Mouse (Mus musculus) G1E-ER4 (cell line): ENCODE data around the gene Abhd17c. TPM values are rescaled to one million over a fixed set of nuclear protein-coding genes. Genes with fewer than 3 reads are reported as not detected.
A peak's percentile ranks its signal among the peaks of the same experiment; 100 is the strongest.

ENCODE experiments used
- GATA1 ChIP-seq: IDR thresholded peaks from one replicate; pipeline ENCODE4 v1.8.0; 2012; ENCODE audit warnings: low read length, inconsistent platforms
- polyA plus RNA-seq: library from polyadenylated mRNA; stranded (reverse); fragments of >175 nt; gene quantifications from 2 replicates; pipeline ENCODE4 v1.2.3, GENCODE M21; 2012

Gene Abhd17c
- polyA plus RNA-seq, 1 experiment: 40.3 TPM

DNA sequence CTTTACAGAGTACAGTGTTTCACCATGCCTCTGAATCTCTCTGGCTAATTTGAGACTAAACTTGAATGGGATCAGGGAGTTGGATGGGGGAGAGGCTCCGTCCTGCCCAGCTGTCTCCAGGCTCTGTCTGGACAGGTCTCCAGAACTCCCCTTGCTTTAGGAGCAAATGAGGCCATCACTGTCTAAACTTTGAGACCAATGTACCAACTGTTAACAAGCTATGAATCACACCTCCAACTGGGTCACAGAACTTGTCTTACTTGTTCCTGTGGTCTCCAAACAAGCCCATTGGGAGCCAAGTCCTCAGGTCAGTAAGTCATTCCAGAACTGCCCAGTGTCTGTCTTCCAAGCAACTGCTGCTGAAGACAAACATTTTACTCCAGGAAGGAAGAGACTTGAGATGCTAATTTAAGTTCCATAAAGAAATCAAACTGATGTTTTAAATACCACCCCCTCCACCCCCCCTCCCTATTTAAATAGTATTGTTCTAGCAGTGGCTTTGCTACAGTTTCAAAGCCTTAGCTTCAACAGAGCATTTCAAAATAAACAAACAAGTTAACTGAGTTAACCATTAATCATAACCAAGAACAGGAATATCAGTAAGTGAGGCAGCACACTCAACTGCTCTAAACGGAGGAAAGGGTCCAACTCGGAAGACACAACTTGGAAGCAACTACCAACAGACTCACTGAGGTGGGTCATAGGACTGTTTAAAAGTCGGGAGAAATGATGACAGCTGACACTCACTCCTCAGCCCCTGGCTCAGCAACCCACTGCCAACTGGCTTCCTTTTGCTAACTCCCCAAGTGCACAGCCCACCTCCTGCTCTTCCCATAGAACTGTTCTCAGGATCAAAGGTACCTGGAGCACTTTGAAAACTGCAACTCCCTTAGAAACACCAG, 15.6 kb downstream of the Abhd17c start:
- TF ChIP-seq GATA1: no peak

DNA sequence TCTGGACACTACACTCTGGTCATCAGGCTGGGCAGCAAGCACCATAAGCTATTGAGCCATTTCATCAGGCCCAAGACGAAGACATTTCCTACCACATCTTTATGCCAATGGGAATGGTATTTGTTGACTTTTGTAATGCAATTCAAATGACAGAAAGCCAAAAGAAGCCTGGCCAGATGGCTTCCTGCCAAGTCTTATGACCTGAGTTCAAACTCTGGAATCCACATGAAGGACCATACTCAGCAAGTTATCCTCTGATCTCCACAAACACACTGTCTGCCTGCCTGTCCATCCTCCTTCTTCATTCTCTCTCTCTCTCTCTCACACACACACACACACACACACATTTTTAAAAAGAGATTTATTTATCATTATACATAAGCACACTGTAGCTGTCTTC, 19.0 kb downstream of the Abhd17c start:
- no peak for TF ChIP-seq GATA1

DNA sequence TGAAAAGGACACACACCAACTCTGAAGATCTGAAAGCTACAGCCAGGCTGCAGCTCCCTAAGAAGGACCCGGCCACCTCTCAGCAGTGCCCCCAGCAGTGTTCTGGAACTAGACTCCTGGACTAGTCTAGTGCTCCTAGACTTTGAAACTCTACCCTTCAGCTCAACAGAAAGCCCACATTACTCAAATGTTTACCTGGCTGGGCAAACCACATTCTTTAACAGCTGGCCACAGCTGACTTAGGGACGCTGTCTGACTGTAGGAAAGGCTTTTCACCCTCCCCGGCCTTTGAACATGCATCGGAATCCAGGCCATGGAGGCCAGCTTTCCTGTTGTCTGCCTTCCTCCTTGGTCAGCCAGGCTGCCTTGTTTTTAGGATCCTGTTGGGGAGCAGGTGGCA, 20.0 kb downstream of the Abhd17c start:
- TF ChIP-seq GATA1: no peak

DNA sequence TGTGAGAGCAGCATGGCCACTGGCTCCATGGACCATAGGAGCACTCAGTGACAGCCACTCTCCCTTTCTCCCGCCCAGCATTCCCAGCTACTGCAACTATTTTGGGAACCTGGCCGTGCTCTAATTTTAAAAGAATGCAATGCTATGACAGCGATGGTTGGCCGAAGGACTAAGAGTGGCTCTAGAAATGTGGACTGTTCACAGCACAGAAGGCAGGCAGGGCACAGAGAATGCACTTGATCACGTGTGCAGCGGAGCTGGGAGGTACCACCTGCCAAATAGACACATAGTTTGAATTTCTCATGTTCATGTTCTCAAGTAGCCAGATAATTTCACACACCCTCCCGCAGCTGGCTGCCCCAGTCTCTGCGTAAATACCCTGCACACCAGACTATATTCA, 23.0 kb downstream of the Abhd17c start:
- TF ChIP-seq GATA1: no peak

DNA sequence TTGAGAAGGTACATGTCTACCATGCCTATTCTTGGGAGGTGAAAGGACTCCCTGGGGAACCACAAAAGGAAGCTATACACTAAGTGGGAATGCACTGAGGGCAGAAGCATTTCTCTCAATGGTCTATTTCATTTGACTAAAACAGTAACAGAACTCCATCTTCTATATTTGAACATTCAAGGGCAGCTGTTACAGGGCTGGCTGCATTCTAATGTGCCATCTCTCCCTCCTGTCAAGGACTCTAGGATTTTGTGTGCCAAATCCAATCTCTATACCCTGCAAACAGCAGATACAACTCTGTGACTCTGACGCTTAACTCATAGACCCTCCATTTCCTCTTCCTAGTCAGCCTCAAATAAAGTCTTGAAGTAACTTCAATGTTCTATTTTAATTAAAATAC, 26.0 kb downstream of the Abhd17c start:
- TF ChIP-seq GATA1: no peak

DNA sequence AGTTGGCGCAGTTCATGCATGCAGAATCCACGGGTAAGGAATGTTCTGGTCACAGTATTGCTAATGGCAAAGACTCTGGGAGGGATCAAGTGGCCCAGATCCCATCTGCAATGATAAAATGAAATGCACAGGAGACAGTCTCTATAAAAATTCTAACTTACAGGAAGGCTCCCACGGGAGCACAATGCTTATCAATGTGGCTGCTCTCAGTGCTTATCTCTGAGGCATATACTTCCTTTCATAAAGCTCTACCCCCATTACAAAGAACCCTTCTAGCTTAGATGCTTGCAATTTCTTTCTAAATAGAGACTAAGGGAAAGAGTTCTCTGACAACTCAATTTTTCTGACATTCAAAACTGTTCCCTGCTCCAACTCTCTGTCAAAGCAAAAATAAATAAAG, 29.9 kb downstream of the Abhd17c start:
- peak; percentile 76 for TF ChIP-seq GATA1

DNA sequence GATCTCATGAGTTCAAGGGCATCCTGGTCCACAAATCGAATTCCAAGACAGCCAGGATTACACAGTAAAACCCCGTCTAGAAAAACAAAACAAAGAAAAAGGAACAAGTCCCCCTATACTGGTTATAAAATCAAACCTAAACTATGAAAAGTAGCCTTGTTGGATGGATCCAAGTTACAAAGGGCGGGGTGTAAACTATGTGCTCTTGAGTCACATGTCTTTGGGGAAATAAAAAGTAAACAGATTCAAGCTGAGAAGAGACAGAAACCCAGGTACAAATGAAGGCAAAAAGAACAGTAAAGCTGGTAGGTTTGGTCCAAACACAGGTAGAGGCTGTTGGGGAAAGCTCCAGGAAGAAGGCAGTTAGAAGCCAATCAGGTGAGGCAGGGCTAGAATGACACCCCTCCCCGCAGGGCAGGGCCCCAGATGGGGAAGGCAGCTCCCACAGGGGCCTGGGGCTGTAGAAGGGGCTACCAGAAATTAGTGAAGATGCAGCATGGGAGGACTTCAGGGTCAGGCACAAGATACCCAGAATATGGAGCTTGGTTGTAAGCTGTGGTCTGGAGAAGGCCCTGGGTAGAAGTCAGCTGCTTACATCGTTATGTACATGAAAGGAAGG, 31.4 kb downstream of the Abhd17c start:
- no peak for TF ChIP-seq GATA1

DNA sequence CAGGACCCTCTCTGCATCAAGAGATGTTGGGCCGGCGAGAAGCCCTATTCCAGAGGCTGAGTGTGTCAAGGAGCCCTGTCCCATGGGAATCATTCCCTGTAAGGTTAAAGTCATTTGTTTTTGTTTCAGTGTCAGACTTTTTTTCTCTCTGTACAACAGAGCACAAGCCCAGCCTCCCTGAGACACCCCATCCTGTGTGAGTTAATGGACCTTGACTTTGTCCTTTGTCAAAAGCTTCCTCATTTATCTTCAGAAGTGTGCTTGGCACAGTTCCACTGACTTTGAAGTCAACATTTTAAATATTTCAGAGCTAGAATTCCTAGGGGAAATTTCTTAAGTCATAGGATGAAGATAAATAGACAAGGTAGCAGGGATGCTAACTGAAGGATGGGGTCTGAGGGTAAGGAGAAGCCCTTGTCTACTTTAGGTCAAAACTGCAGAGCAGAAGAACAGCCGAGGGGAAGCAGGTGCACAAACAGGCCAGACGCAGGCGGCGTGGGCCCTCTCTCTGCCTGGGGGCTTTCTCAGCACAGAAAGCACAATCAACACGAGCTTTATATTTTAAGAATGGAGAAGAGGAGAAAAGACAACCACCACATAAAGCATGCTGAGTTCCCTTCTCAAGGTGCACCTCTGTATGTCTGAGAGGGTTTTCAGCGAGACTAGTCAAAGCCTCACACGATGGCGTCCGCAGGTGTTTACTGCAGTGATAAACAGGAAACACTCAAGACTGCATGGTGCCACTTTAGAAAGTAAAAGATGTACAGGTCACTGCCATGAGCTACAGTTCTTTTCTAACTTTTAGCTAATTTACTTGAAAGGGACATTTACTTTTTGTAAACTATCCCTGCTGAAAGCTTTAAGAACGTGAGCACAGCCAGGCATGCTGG, 32.2 kb downstream of the Abhd17c start:
- TF ChIP-seq GATA1: no peak

DNA sequence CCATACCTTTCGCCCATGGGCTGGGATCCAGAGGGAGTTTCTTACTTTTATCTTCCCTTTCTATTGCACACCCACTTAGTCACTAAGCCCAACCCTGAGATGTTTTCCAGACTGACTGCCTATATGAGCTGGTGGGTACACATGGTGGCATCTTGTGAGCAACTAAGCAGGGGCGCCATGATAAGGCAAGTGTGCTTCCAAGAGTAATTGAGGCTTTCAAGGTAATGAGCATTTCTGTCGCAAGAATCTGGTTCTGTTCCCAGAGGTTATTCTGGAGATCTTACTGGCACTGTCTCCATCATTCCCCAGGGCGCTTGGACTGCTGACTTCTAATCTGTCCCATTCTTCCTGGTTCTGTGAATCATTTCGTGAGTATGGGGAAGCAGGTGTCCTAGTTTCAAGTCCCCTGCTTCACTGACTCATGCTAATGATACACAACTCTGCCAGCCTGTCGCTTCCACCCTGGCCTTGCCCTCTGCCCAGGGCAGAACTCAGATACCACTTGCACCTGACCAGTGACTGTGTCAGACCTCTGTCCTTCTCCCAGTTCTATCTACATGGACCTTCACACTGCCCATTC, 34.1 kb downstream of the Abhd17c start:
- no peak for TF ChIP-seq GATA1

DNA sequence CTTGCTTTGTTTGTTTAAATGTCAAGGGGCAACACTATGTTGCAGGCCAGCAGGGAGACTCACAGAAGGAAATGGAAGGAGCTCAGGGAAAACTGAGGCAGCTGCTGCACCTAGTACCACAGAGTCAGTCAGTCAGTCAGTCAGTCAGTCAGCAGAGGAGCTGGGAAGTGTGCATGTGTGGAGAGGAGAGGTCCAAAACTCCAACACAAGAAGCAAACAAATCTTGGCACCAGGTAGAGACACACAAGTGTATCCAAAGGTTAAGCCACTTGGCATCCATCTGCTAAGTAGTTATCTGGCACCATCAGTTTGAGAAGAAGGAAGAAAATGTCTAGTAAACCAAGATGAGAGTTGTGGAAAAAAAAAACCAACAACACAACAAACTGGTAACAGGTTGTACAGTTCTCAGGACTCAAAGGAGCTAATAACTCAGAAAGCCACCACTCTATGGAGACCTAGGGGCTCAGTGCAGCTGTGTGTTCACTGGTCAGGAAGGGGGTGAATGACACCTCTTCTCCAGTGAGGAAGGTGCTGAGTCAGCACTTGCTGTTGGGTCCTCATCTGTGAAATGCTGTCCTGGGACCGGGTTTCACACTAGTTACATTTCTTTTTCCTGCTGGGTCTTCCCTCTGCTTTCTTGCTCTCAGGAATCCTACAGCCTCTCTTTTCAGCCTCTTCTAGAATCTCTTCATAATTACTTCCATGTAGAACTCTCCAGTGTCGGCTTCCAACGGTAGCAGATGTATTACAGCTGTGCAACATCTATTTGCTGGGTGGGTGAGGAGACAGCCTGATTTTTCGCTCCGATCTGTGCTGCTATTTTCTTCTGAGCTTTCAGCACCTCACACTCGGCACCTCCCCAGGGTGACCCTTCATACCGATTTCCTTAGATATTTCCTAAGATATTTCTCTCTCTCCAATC, 34.8 kb downstream of the Abhd17c start:
- no peak for TF ChIP-seq GATA1

DNA sequence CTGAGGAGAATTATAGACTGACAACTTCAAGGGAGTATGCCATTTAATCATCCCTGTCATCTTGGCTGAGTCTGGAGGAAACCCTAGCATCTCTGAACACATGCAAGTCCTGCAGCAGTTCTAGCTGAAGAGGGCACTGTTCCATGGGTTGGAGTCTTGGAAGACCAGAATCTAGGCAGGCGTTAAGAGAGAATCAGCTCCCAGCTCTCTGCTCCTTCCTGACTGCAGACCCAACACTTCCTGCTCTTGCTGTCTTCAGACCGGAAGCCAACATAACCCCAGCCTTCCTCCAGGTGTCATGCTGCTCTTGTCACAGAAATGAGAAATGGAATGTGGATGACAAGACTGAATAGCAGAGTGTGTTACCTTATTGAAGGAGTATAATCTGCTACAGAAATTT, 36.3 kb downstream of the Abhd17c start:
- TF ChIP-seq GATA1: no peak

DNA sequence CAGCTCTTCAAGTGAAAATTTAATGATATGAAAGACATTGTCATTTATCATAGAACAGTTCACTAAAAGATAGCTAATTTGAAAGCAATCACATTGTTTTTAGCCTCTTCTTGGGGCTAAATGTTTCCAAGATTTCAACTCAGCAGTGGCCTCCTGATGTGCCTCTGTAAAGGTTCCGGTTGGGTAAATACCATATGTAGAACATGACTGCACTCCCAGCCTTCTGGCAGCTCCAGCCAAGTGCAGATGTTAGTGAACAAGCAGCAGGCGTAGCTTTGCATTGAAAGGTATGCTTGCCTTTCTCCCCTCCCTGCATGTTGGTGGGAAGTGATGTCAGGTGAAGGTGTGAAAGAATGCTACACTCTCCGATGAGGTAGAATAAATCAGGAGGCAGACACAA, 36.9 kb downstream of the Abhd17c start:
- TF ChIP-seq GATA1: no peak

DNA sequence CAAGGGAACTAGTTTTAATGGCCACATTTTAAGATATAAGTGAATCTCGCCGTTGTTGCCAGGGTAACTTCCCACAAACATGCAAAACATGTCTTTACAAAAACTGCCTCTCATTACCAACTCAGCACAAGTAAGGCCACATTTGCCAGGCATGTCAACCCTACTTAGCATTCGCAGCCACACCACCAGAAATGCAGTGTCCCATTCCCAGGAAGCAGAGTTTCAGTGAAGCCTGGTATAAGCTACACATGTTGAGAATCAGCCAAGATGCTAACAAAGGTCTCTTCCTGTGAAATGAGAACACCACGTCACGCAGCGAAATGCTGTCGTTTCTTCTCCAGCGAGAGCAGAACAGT, 38.7 kb downstream of the Abhd17c start:
- no peak for TF ChIP-seq GATA1

DNA sequence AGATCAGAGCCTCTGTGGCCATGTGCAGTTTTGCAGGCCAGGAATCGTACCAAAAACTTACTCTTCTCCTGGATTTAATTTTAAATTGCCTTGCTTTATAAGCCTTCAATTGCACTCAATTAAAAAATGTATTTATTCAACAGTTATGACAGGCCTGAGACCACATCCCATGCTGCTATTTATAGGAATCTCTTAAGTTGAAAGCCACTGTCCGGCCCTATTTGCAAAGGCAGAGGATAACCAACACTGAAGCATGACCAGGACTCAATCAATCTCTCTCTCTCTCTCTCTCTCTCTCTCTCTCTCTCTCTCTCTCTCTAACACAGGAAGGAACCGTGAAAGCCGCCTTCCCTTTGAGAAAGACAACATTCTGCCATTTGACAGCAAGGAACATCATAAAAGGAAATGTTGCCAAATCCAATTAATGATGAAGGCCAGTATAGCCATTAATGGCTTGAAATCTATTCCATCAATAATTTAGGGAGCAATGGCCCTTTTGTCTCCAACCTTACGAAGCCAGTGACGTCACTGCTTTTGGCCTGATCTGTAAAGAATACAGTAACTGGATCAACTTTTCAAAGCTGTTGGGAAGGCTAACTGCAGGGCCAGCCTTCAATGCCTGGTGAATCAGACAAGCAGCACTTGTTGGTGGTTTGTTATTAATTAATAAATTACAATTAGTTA, 39.2 kb downstream of the Abhd17c start:
- no peak for TF ChIP-seq GATA1
